Mouse (Mus musculus) embryonic fibroblast, embryonic 13.5 days (primary cell): ENCODE measurements around the gene Cacnb2. TPM values are rescaled to one million over a fixed set of nuclear protein-coding genes. Genes with fewer than 3 reads are reported as not detected.

Source experiments
- H3K27ac ChIP-seq: 2 replicates; pipeline ENCODE4 v1.5.1; 2012; ENCODE audit warnings: low read length, control low read depth, inconsistent platforms; ENCODE audit not compliant: insufficient read depth
- H3K4me1 ChIP-seq: 2 replicates; pipeline ENCODE4 v1.6.1; 2011; ENCODE audit warnings: low read length; ENCODE audit not compliant: control insufficient read depth, insufficient read depth
- H3K4me3 ChIP-seq: 2 replicates; pipeline ENCODE4 v1.5.1; 2011; ENCODE audit warnings: mild to moderate bottlenecking, control low read depth, low read length; ENCODE audit not compliant: insufficient read depth
- CTCF ChIP-seq: IDR thresholded peaks from 2 replicates; pipeline ENCODE4 v1.5.1; 2011; ENCODE audit warnings: mild to moderate bottlenecking, control low read depth, low read length, moderate library complexity, borderline replicate concordance; ENCODE audit not compliant: insufficient read depth
- POLR2A ChIP-seq: IDR thresholded peaks from 2 replicates; pipeline ENCODE4 v1.6.1; 2011; ENCODE audit warnings: low read depth, mild to moderate bottlenecking, control low read depth, low read length, moderate library complexity
- polyA plus RNA-seq: library from polyadenylated mRNA; stranded (reverse); fragments of >200 nt; gene quantifications from 2 replicates; pipeline ENCODE4 v1.2.4, GENCODE M21; 2011; ENCODE audit warnings: low read depth; ENCODE audit not compliant: missing spikeins, insufficient read length

Gene Cacnb2
- polyA plus RNA-seq, 1 experiment = 5.1 TPM

DNA sequence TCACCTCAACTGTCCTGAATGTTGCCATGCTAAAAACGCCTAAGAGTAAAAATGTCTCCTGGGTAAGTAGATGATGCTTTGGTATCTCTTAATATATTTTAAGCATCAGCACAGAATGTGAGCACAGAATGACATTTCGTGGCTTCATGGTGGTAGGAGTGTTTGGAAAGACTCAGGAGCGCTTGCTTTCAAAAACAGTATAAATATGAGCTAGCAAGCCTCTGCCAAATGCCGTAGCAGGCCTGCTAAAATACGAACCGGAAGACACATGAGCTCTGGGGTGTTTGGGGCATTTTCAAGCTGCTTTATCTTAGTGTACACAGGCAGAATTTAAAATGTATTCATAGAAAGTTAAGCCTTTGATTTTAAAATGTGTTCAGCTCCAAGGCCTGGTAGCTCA lies 161.0 kb downstream of the Cacnb2 start:
- H3K4me1 ChIP-seq = peaks cover 11% of the 10 kb centered on the region
- H3K27ac ChIP-seq = peak overlapping the region; percentile 93
- no peak overlapping the region for H3K4me3 ChIP-seq
- TF ChIP-seq POLR2A (no peak), CTCF (no peak)

DNA sequence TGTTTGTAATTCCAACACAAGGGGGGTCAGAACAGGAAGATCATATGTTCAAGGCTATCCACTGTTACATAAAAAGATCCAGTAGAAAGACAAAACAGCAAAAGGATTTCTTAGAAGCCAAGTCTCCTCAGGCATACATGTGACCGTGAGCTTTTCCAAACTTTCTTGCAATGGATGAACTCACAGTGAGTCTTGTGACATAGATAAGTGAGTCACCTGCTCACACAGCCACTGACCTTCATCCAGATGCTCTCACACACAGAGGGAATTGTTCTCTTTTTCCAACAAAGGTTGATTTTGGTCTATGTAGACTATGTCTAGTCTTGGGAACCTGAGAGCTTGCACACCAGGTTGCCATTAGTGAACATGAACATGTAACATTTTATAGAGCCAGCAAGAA lies 166.6 kb downstream of the Cacnb2 start:
- 0 out of 2 replicates have a peak, but pooled peaks cover 2% of the 10 kb centered on the region for H3K4me1 ChIP-seq
- no peak for TF ChIP-seq CTCF
- no peak for TF ChIP-seq POLR2A
- no peak overlapping the region for H3K4me3 ChIP-seq
- H3K27ac ChIP-seq = no peak overlapping the region

DNA sequence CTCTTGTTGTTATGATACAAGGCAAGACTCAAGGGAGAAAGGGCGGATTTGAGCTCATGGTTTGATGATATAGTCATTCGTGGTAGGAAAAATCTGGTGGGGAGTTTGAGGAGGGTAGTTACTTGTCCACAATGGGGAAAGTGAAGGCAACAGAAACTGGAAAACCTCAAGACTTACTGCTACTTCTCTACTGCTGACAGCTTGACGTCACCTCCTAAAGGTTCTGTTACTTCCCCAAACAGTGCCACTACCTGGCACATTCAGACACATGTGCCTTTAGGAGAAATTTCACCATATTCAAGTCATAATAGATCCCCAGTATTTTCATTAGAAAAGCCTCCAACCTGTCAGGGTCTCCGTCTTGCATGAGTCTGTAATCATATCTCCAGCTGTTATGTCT lies 167.7 kb downstream of the Cacnb2 start:
- no peak for TF ChIP-seq POLR2A
- TF ChIP-seq CTCF = no peak
- Histone ChIP-seq H3K27ac (no peak overlapping the region), H3K4me1 (no peaks in the 10 kb centered on the region), H3K4me3 (no peak overlapping the region)

DNA sequence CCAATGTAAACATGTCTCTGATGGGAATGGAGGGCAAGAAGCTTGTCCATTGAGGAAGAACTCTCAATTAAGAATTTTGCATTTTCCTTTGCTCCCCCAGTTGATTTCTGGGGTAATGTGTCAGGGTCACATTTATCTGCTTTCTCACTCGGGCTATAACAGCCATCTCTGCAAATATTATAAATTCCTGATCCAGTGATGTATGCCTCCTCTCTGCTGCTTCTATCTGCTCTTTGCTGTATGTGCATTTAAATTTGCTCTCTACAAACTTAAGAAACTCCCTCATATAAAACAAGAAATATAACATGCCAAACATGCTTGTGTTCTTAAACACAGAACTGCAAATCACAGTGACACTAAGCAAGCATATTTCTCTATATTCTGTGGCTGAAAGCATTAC lies 171.5 kb downstream of the Cacnb2 start:
- no peaks in the 10 kb centered on the region for H3K4me1 ChIP-seq
- no peak for TF ChIP-seq CTCF
- no peak overlapping the region for H3K4me3 ChIP-seq
- H3K27ac ChIP-seq = no peak overlapping the region

DNA sequence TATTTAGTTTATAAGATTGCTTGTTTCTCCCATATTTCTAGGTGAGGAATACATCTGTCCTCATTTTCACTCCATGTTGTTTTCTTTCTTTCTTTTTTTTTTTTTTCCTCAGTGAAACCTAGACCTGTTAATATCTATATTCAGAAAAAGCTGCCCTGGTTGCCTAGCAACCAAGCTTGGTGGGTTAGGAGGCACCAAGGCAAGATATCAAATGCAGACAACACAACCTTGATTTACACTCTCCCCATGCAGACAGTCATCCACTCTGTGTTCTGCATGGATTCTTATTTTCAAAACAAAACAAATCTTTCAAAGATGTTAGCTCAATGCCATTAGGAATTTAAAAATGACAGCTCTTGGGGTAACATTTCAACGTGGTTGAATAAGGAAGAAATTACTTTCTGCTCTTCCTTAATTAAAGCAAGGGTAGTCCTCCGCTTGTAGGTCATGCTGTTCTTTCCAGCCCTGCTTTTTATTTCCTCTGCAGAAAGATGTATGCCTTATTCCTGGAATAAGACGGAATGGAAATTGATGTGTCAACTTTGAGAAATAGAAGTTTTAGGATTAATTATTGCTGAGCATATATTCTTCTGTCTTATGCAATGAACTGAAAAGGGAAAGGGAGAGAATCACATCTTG lies 172.1 kb downstream of the Cacnb2 start:
- TF ChIP-seq POLR2A (no peak), CTCF (no peak)
- Histone ChIP-seq H3K4me3 (no peak overlapping the region), H3K27ac (no peak overlapping the region), H3K4me1 (no peaks in the 10 kb centered on the region)

DNA sequence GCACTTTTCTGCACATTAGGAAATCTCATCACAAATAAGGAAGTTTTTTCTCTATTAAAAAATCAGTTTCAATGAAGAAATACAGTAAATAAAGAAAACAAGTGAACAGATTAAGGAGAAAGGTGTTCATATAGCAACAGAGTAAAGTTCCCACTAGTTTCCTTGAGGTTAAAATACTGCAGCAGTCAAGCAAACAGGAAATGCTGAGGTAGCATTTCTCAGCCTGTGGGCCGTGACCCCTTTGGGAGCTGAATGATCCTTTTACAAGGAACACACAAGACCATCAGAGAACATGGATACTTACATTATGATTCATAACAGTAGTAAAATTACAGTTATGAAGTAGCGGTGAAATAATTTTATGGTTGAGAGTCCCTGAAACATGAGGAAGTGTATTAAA lies 185.1 kb downstream of the Cacnb2 start:
- no peak overlapping the region for H3K4me3 ChIP-seq
- TF ChIP-seq CTCF = no peak

DNA sequence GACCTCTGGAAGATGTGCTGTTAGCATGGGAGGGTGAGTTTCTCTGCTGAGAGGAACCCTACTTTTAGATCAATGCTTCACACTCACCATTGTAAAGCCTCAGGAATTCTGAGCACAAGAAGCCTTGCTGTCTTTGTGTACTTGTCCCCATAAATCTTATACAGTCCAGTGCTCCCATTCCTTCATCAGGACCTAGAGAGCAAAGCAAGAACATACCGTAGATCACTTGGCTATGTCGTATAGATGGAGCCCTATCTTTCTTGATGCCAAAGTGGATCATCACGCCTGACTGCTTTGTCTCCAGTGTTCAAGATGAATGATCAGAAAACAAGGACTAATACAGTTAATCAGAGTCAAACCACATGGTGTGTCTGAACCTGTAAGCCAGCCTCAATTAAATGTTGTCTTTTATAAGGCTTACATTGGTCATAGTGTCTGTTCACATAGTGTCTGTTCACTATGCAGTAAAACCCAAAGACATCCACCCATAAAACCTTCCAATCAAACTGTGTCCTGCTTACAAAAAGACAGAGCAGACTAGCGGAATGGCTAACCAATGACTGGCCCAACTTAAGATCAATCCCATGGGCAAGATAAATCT lies 198.7 kb downstream of the Cacnb2 start:
- no peak overlapping the region for H3K27ac ChIP-seq
- TF ChIP-seq POLR2A (no peak), CTCF (no peak)
- no peak overlapping the region for H3K4me3 ChIP-seq
- H3K4me1 ChIP-seq = peaks cover 4% of the 10 kb centered on the region

More for the DNA sequence above, 185.1 kb downstream of the Cacnb2 start:
- no peaks in the 10 kb centered on the region for H3K4me1 ChIP-seq
- no peak overlapping the region for H3K27ac ChIP-seq

DNA sequence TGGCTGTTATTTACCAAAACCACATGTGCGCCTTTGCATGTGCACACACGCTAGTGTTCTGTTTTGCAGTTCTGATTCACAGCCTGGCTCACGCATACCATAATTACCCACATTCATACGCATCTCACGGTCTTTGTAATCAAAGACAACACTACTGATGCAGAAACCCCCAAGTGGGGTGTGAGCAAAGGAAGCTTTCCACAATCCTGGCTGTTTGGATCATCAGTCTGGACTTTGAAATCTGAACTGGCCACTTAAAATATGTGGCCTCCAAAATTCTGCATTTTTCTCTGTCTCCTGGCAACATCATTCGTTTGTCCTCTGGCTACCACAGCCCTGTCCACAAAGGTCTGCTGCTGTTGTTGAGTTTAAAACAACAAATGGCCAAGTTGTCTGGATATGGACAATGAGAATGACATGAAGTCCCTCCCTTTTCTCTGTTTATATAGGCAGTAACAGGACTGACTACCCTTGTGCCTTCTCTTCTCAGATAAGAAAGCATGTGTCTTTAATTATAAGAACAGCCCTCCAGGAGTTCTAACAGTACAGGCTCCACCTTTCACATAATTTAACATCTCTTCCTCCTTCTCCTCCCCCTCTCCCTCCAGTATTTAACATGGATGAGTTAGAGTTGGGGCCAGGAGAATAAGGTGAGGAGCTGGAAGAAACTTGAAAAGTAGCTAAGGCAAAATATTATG lies 204.9 kb downstream of the Cacnb2 start:
- peaks cover 14% of the 10 kb centered on the region for H3K4me1 ChIP-seq
- TF ChIP-seq CTCF (no peak), POLR2A (no peak)
- H3K27ac ChIP-seq = peak overlapping the region; percentile 83
- H3K4me3 ChIP-seq = no peak overlapping the region

DNA sequence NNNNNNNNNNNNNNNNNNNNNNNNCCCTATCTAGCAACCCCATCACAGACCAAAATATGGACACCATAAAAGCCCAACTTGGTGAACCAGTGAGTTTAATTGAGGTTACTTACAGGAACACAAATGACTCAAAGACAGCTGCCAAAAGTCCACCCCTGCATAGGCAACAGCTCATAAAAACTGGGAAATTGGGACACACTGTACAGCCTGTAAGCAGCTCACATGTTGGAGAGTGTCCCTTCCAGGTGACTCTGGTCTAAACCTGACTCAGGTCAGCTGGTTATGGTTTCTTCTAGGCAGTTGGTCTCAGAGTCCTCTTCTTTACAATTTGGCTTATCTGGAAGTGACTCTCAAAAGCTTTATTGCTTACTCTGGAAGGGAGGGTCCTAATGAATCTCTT lies 212.1 kb downstream of the Cacnb2 start:
- Histone ChIP-seq H3K4me3 (no peak overlapping the region), H3K4me1 (no peaks in the 10 kb centered on the region), H3K27ac (no peak overlapping the region)
- no peak for TF ChIP-seq CTCF
- TF ChIP-seq POLR2A = no peak

DNA sequence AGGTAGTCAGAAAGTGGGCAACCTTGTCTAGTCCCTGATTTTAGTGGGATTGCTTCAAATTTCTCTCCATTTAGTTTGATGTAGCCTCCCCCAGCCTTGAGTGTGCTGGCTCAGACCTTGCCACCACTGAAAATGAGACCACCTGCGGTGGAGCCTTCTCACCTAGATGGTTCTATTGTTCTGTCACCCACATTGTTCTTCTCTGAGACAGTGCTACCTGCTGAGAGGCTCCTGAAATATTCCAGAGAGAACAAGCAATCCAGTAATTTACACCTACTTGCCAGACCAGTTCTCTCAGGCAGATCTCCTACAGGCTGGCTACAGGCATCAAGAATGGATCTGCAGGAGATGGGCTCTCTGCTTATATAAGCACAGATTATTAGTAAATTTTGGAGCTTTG lies 215.8 kb downstream of the Cacnb2 start:
- TF ChIP-seq POLR2A (no peak), CTCF (no peak)
- H3K4me1 ChIP-seq = no peaks in the 10 kb centered on the region

More for the DNA sequence above, 215.8 kb downstream of the Cacnb2 start:
- no peak overlapping the region for H3K4me3 ChIP-seq
- no peak overlapping the region for H3K27ac ChIP-seq
